Mouse (Mus musculus): ENCODE measurements around the gene Zbtb38.
"Not testable (repeated sequence)": the region's sequence is repeated elsewhere in the genome, so short reads cannot be mapped to it uniquely, and the experiment has no call there.

The Zbtb38 gene

GRCm38 (mm10) chr9:96684165-96684792 is 68.4 kb downstream of the Zbtb38 start:
- DNase-seq (ENCODE audit: low spot score in 2 of 2), result no peak

GRCm38 (mm10) chr9:96678611-96679010 is 74.0 kb downstream of the Zbtb38 start:
- DNase-seq (ENCODE audit: low spot score in 2 of 2), result no peak

- not testable (repeated sequence) for DNase-seq (ENCODE audit: low spot score in 2 of 2)
These were observed 74.9 kb downstream of the Zbtb38 start for GRCm38 (mm10) chr9:96677711-96678110.

- no peak for DNase-seq (ENCODE audit: low spot score in 2 of 2)
These were observed 76.0 kb downstream of the Zbtb38 start for GRCm38 (mm10) chr9:96676671-96677070.

GRCm38 (mm10) chr9:96675763-96676640 is 76.6 kb downstream of the Zbtb38 start:
- no peak for DNase-seq (ENCODE audit: low spot score in 2 of 2)

- DNase-seq (ENCODE audit: low spot score in 2 of 2), result peak in 1 of 2 experiments; percentile 70
These were observed 77.4 kb downstream of the Zbtb38 start for GRCm38 (mm10) chr9:96675071-96675762.

- DNase-seq (ENCODE audit: low spot score in 2 of 2), result no peak
These were observed 78.3 kb downstream of the Zbtb38 start for GRCm38 (mm10) chr9:96674301-96674700.

- DNase-seq (ENCODE audit: low spot score in 2 of 2), result no peak
These were observed 80.2 kb downstream of the Zbtb38 start for GRCm38 (mm10) chr9:96672466-96672865.

GRCm38 (mm10) chr9:96671249-96671648 is 81.4 kb downstream of the Zbtb38 start:
- DNase-seq (ENCODE audit: low spot score in 2 of 2), result no peak

GRCm38 (mm10) chr9:96669877-96670276 is 82.8 kb downstream of the Zbtb38 start:
- DNase-seq (ENCODE audit: low spot score in 2 of 2), result peak; percentile 79 to 94

- peak; percentile 30 to 81 for DNase-seq (ENCODE audit: low spot score in 2 of 2)
These were observed 84.0 kb downstream of the Zbtb38 start for GRCm38 (mm10) chr9:96668628-96669027.

GRCm38 (mm10) chr9:96660510-96661244 is 92.0 kb downstream of the Zbtb38 start:
- no peak for DNase-seq (ENCODE audit: low spot score in 2 of 2)

GRCm38 (mm10) chr9:96659801-96660200 is 92.8 kb downstream of the Zbtb38 start:
- DNase-seq (ENCODE audit: low spot score in 2 of 2), result no peak

- DNase-seq (ENCODE audit: low spot score in 2 of 2), result no peak
These were observed 99.1 kb downstream of the Zbtb38 start for GRCm38 (mm10) chr9:96653538-96653937.

GRCm38 (mm10) chr9:96652763-96653162 is 99.9 kb downstream of the Zbtb38 start:
- no peak for DNase-seq (ENCODE audit: low spot score in 2 of 2)

GRCm38 (mm10) chr9:96650807-96651206 is 101.8 kb downstream of the Zbtb38 start:
- DNase-seq (ENCODE audit: low spot score in 2 of 2), result no peak

- no peak for DNase-seq (ENCODE audit: low spot score in 2 of 2)
These were observed 102.7 kb downstream of the Zbtb38 start for GRCm38 (mm10) chr9:96649924-96650323.

- no peak for DNase-seq (ENCODE audit: low spot score in 2 of 2)
These were observed 103.3 kb downstream of the Zbtb38 start for GRCm38 (mm10) chr9:96649362-96649761.

- DNase-seq (ENCODE audit: low spot score in 2 of 2), result no peak
These were observed 105.8 kb downstream of the Zbtb38 start for GRCm38 (mm10) chr9:96646668-96647295.

- DNase-seq (ENCODE audit: low spot score in 2 of 2), result no peak
These were observed 107.8 kb downstream of the Zbtb38 start for GRCm38 (mm10) chr9:96644840-96645239.

GRCm38 (mm10) chr9:96644002-96644401 is 108.6 kb downstream of the Zbtb38 start:
- not testable (repeated sequence) for DNase-seq (ENCODE audit: low spot score in 2 of 2)

Measured in spleen, postnatal 10 days (tissue).